Mouse (Mus musculus) lung, postnatal 4 days (tissue): ENCODE measurements around the gene Nsmce1.

ENCODE experiments used
- DNase-seq, 2 experiments: peaks; one replicate each; pipeline ENCODE4 v3.0.0; 2021

Gene Nsmce1

GRCm38 (mm10) chr7:125490947-125491735 is at the start of gene Nsmce1:
TSS of gene Nsmce1 (minus strand) at chr7:125491596.
- DNase-seq, result peak; percentile 96 to 97

- no peak for DNase-seq
These were observed 49.6 kb upstream of the Nsmce1 start for GRCm38 (mm10) chr7:125541026-125541425.

- DNase-seq, result no peak
These were observed 48.0 kb upstream of the Nsmce1 start for GRCm38 (mm10) chr7:125539351-125539750.

DNA sequence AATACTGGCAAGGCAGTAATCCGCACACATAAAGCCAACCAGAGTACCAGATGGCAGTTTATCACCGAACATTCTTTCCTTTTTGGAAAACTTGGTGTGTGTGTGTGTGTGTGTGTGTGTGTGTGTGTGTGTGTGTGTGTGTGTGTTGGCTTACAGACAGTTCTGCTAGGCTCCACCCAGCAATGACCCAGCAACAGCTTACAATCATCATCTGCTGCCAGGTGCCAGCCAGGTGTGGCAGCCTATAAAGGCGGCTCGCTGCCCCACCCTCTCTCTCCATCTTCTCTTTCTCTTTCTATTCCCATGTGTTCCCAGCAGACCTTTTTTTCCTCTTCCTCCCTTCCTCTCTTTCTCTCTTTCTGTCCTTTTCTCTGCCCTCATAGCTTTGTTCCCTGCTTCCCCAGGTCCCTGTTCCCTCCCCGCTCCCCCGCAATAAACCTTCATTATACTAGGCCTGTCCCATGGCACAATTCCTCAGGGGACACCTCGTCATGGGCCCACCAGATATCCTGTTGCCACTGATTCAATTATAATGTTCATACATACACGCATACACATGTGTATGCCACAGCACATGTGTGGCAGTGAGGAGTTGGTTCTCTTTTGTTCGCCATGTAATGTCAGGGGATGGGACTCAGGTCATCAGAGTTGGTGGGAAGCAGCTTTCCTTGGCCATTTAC is 36.6 kb upstream of the Nsmce1 start:
- no peak for DNase-seq

- no peak for DNase-seq
These were observed 35.8 kb upstream of the Nsmce1 start for GRCm38 (mm10) chr7:125527186-125527585.

DNA sequence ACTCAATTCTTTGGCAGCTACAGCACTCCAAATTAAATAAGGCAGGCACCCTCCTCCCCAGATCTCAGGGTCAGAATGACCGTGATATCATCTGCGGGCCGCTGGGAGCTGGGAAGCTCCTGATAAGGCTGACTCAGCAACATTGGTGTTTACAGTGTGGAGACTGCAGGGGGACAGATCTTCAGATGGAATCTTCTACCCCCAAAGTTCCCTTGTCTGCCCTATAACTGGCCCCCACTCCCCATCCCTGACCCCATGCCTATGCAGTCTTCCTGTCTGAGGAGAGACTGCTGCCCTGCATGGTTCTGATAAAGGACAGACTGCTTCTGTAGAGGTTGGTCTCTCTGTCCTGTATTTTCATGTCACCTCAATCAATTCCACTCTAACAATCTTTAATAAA is 31.7 kb upstream of the Nsmce1 start:
- no peak for DNase-seq

GRCm38 (mm10) chr7:125519715-125520114 is 28.3 kb upstream of the Nsmce1 start:
- no peak for DNase-seq

DNA sequence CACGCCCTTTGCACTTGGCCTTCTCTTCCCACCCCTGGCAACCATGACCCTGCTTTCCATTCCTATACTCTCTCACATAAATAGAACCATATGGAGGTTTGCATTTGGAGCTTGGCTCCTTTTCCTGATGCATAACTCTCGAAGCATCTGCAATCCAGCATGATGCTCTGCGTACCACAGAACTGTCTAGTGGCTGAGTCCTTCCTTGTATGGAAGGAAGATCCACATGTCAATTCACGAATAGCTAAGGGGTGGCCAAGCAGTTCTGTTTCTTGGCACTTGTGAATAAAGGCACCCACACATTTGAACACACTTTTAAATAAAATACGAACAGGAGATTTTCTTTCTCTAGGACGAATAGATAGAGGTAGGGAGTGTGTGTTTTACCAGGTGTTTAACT is 26.1 kb upstream of the Nsmce1 start:
- no peak for DNase-seq

- DNase-seq, result no peak
These were observed 25.3 kb upstream of the Nsmce1 start for GRCm38 (mm10) chr7:125516723-125517122.

DNA sequence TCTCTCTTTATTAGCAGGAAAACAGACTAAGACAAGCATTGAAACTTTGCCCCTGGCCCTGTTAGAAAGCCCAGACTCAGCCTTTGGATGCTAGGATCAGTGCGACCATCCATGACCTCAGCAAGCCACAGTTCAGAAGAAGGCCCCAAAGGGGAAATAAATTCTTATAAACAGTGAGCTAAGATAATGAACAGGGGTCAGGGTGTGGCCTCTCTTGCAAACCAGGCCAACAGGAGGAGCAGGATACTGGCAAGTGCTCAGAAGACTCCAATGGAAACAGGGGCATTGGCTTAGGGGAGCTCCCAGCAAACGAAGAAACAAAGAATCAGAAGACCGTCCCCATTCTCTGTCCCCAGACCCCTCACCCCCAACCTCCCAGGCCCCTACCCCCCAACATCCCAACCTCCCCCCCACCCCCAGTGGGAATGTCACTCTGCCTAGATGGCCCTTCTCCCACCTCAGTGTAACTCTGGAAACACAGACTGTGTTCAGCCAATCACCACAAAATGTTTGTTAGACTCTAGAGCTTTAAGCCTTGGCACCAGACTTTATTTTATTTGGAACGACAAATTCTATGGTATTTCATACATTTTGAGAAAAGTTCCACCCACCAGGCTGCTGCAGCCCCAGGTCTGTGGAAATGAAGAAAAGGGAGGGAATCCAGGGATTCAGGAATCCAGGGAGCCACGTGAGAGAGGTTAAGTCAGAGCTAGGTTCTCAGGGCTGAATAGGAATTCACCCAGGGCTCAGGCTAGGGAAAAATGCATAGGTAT is 23.9 kb upstream of the Nsmce1 start:
- DNase-seq, result peak in 1 of 2 experiments; percentile 37

GRCm38 (mm10) chr7:125511852-125512251 is 20.5 kb upstream of the Nsmce1 start:
- DNase-seq, result no peak

- no peak for DNase-seq
These were observed 20.0 kb upstream of the Nsmce1 start for GRCm38 (mm10) chr7:125511432-125511831.

DNA sequence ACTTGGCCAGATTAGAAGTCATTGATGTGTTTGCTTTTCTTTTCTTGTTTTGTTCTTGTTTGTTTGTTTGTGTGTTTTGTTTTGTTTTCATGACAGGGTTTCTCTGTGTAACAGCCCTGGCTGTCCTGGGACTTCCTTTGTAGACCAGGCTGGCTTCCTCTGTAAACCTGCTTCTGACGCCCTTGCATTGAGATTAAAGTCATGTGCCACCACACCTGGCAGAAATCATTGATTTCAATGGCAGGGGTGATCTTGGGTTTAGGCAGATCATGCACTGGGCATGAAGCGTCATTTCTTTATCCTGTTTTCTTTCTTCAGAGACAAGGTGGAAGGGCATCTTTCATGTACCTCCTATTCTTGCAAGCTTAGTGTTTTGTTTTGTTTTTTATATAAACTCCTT is 15.9 kb upstream of the Nsmce1 start:
- DNase-seq, result no peak

DNA sequence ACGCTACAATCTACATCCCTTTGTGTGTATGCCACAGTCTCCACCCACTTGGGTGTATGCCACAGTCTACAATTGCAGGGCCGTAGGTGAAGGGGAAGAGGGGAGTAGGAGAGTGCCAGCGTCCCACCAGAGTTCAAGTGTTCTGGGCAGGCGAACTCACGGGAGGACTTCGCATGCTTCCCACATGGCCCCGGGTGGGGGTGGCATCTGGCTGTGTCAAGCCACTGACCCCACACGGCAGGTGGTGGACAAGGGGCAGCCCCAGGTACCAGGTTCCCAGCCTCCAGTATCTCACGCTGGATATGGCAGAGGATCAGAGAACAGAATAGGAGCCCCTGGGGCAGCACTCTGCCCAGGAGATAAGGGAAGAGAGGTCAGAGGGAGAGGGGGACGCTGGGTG is 14.2 kb upstream of the Nsmce1 start:
- no peak for DNase-seq

DNA sequence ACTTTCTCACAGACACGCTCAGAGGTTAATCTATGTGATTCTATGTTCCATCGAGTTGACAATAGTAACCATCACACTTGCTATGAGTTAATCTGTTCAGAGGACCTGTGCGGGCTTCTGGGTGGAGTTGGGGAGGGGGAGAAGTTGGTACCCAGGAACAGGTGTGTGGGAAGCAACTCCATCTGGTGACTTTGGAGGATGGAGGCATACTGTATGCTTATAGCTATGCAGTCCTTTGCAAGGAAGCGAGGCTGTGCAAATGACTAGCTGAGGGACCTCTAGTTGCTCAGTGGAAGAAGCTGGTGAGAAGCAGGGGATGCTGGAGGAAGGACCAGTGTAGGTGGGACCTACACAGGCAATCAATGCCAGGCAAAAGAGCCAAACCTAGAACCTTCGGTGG is 13.2 kb upstream of the Nsmce1 start:
- DNase-seq, result no peak

DNA sequence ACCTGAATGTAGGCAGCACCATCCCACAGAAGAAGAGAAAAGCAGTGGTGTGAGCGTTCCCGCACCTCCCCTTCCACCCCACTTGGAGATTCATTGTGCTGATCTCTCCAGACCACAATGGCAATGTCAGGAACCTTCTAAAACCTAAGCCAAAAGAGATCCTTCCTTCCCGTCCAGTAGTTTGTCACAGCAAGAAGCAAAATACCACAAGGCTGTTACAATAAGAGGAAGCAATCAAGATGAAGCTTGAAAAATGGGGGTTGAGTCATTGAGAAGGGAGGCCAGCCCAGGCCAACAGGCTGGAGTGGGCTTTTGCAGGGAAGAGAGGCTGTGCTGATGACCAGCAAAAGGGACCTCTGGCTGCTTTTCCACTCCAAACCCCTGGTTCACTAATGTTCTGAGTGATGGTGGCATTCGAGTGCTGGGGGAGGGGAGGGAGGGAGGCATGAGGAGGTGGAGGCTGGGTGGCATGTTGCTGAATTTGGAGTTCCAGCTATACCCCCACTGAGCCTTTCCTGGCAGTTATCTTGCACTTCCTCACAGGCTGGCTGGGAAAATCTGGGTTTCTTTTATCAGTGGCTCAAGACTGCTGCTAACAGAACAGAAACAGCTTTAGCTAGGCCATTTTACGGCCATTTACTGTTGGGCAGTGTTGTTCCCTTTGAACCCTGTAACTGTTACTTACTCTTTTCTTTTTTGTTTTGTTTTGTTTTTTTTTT is 12.1 kb upstream of the Nsmce1 start:
- no peak for DNase-seq

DNA sequence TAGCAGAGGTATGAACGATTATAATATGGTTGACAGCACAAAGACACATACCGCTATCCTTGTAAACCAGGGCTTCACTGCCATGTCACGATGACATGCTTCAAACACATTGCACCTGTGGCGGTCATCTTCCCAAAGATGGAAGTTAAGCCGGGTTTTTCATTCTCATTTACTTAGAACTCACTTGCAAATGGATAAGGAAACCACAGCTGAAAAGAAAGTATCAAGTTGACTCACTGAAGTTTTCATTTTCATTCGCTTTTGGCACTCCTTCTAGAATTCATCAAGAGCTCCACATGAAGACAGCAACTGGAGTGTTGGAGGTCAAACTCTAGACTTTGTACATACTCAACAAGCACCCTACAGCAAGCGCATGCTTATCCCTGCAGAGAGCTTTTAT is 9.5 kb upstream of the Nsmce1 start:
- DNase-seq, result no peak

- no peak for DNase-seq
These were observed 8.8 kb upstream of the Nsmce1 start for GRCm38 (mm10) chr7:125499927-125500868.

DNA sequence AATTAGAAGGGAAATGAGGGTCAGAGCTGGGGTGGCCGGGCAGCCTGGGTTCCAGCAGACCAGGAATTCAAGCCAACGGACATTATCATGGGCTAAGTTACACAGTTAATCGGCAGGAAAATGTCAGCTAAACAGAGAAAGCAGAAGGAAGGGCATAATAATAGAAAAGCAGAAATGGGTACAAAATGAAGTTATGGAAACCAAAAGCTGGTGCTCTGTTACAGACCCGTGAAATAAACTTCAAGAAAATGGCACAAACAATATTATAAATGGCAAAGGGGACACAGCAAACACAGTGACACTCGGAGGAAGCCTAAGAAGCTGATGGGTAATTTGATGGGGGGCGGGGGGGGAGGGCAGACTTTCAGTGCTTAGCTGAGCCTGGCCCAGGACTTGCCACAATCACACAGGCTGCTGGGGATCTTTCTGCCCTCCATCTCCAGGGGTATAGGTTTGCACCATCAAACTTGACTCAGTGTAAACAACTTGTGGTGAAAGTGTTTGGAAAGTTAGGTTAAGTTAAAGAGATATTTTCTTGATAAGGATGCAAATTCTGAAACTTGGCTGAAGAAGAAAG is 4.6 kb upstream of the Nsmce1 start:
- DNase-seq, result peak in 1 of 2 experiments; percentile 4

DNA sequence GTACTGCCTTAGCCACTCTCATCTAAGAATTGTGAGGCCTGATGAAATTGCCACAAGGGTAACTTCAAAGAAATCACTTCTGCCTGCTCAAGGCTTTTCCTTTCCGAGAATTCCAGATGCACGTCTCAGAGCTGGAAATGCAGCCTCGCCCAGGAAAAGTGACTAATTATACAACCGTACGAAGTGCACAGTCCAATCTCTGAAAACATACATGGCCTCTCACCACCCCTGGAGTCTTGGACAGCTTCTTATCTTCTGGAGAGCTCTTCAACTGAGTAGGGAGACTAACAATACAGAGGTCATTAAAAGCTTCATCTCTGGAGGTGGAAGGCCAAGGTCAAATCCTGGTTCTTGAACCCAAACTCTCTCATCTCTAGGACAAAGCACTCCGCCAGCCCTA is 1.2 kb upstream of the Nsmce1 start:
- DNase-seq, result no peak

DNA sequence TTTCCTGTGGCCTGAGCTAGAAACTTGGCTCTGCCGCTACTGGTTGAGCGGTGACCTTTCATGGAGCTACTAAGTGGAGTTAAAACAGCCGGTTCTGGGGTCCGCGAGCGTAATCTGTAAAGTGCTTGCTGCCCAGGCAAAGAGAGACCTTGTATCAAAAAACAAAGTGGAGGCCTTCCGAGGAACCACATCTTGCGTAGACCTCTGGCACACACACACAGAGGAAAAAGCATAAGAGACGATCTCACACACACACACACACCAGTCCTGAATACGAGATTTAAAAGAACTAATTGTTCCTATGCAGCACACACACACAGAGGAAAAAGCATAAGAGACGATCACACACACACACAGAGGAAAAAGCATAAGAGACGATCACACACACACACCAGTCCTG is 364 bp upstream of the Nsmce1 start:
- no peak for DNase-seq

GRCm38 (mm10) chr7:125489636-125490035 is 1.8 kb downstream of the Nsmce1 start:
- no peak for DNase-seq
